Comparison of ENCODE assay signal across 15 mouse cellular contexts in genomic region chr4:133793269-133793668, GRCm38 (mm10).
"Had no signal": no experiment of that assay in that cellular context is flagged by ENCODE, and none has a peak within 500 bp of the region (broad histone marks: within the 10 kb centered on the region; RNA-seq: fewer than 3 reads in every experiment).

No protein-coding gene starts in this region.

- ATAC-seq: midbrain, embryonic 13.5 days; midbrain, embryonic 15.5 days had no signal

- DNase-seq: lung, adult 18-20 months; lung, embryonic 14.5 days; lung, postnatal 10 days; lung, postnatal 36 days; right cerebral cortex, postnatal 14 days; thymus, adult 18-20 months; thymus, postnatal 14 days; thymus, postnatal 4 days had no signal

- H3K9ac ChIP-seq: liver, embryonic 14.5 days; lung, embryonic 14.5 days; midbrain, embryonic 13.5 days; midbrain, embryonic 15.5 days; neural tube, embryonic 12.5 days had no signal

- H3K4me3 ChIP-seq: megakaryocyte, embryonic 14.5 days; midbrain, embryonic 13.5 days; midbrain, embryonic 15.5 days; neural tube, embryonic 12.5 days had no signal

- H3K27me3 ChIP-seq: midbrain, embryonic 13.5 days; midbrain, embryonic 15.5 days; neural tube, embryonic 12.5 days had no signal

- H3K36me3 ChIP-seq: midbrain, embryonic 13.5 days; midbrain, embryonic 15.5 days; neural tube, embryonic 12.5 days had no signal

- H3K9me3 ChIP-seq: megakaryocyte, embryonic 14.5 days; midbrain, embryonic 13.5 days; midbrain, embryonic 15.5 days; neural tube, embryonic 12.5 days had no signal

- H3K4me1 ChIP-seq: midbrain, embryonic 13.5 days; midbrain, embryonic 15.5 days; neural tube, embryonic 12.5 days had no signal

- H3K4me2 ChIP-seq: lung, embryonic 14.5 days; midbrain, embryonic 11.5 days; midbrain, embryonic 13.5 days; midbrain, embryonic 15.5 days; neural tube, embryonic 12.5 days had no signal

- H3K27ac ChIP-seq: liver, embryonic 14.5 days; macrophage; midbrain, embryonic 13.5 days; midbrain, embryonic 15.5 days; neural tube, embryonic 12.5 days had no signal
